Mouse (Mus musculus): ENCODE measurements around the gene Nxpe2. TPM values are rescaled to one million over a fixed set of nuclear protein-coding genes. Genes with fewer than 3 reads are reported as not detected.

Nxpe2 gene
- polyA plus RNA-seq, 1 experiment from 2014 or later = 1.1 TPM

GRCm38 (mm10) chr9:48276831-48277230, 76.4 kb downstream of the Nxpe2 start:
- no peak for DNase-seq (ENCODE audit: low spot score)
- Histone ChIP-seq H3K27ac (no peak overlapping the region), H3K4me3 (no peak overlapping the region), H3K4me1 (peaks cover 5% of the 10 kb centered on the region; the same call in 1 of the 2 replicates), H3K9me3 (replicated peaks) (no peaks in the 10 kb centered on the region), H3K27me3 (ENCODE audit: low read depth, poor library complexity, severe bottlenecking) (no peaks in the 10 kb centered on the region), H3K36me3 (no peaks in the 10 kb centered on the region)
- 95% methylated on average over 15 of the region's 15 CpGs for WGBS

Other genes with a start within 250 kb of the Nxpe2 start
- gene Nxpe4, start 191.4 kb downstream of the Nxpe2 start, polyA plus RNA-seq (2016; fragmentation: Nextera tagmentation; extraction: Ambion mirVana) = 4.8 and 5.6 TPM in 2 replicates
- 95.8 and 123 TPM in 2 replicates for gene Rexo2, start 127.2 kb upstream of the Nxpe2 start, polyA plus RNA-seq (2016; fragmentation: Nextera tagmentation; extraction: Ambion mirVana)
- 119 and 123 TPM in 2 replicates for gene Rbm7, start 141.8 kb upstream of the Nxpe2 start, polyA plus RNA-seq (2016; fragmentation: Nextera tagmentation; extraction: Ambion mirVana)
- gene Gm5617, start 142.0 kb upstream of the Nxpe2 start, polyA plus RNA-seq (2016; fragmentation: Nextera tagmentation; extraction: Ambion mirVana) = 23.5 and 26.9 TPM in 2 replicates